Comparison of ENCODE assay signal across 8 mouse cellular contexts in genomic region chr13:23521703-23522102, GRCm38 (mm10). TPM values are rescaled to one million over a fixed set of nuclear protein-coding genes. Genes with fewer than 3 reads are reported as not detected.
DNase-seq lines count a peak whose midpoint lies in the region; ATAC-seq lines count a peak whose summit lies in the region.

No protein-coding gene starts in this region.

- no peaks in the 10 kb centered on the region for H3K9me3 ChIP-seq in embryonic facial prominence, embryonic 15.5 days (replicated peaks)
- H3K9me3 ChIP-seq in liver, embryonic 15.5 days (replicated peaks) = no peaks in the 10 kb centered on the region
- no peaks in the 10 kb centered on the region for H3K9me3 ChIP-seq in neural tube, embryonic 13.5 days

- 0 out of 2 replicates have a peak overlapping the region, but pooled peaks have one; percentile 8 for H3K4me2 ChIP-seq in embryonic facial prominence, embryonic 15.5 days (replicated peaks)
- peak overlapping the region; percentile 50 for H3K4me2 ChIP-seq in liver, embryonic 15.5 days
- H3K4me2 ChIP-seq in neural tube, embryonic 13.5 days = peak overlapping the region; percentile 26

- H3K27ac ChIP-seq in embryonic facial prominence, embryonic 15.5 days (replicated peaks) = no peak overlapping the region
- H3K27ac ChIP-seq in liver, embryonic 15.5 days (replicated peaks) = no peak overlapping the region
- no peak overlapping the region for H3K27ac ChIP-seq in neural tube, embryonic 13.5 days (replicated peaks)

- no peaks in the 10 kb centered on the region for H3K27me3 ChIP-seq in embryonic facial prominence, embryonic 15.5 days
- H3K27me3 ChIP-seq in liver, embryonic 15.5 days = no peaks in the 10 kb centered on the region
- no peaks in the 10 kb centered on the region for H3K27me3 ChIP-seq in neural tube, embryonic 13.5 days

- WGBS in embryonic facial prominence, embryonic 15.5 days = 2% methylated on average over 14 of the region's 14 CpGs
- WGBS in liver, embryonic 15.5 days (ENCODE audit: insufficient replicate concordance) = under 1% methylated on average over 14 of the region's 14 CpGs
- under 1% methylated on average over 14 of the region's 14 CpGs for WGBS in neural tube, embryonic 13.5 days

- no peak overlapping the region for H3K9ac ChIP-seq in embryonic facial prominence, embryonic 15.5 days
- no peak overlapping the region for H3K9ac ChIP-seq in liver, embryonic 15.5 days
- H3K9ac ChIP-seq in neural tube, embryonic 13.5 days = no peak overlapping the region

- intact Hi-C loops in heart, postnatal 10 days (cut with DNase I) = no loop called here

- peaks cover 5% of the 10 kb centered on the region for H3K4me1 ChIP-seq in embryonic facial prominence, embryonic 15.5 days
- H3K4me1 ChIP-seq in liver, embryonic 15.5 days (replicated peaks) = peaks cover 50% of the 10 kb centered on the region
- H3K4me1 ChIP-seq in neural tube, embryonic 13.5 days (replicated peaks) = peaks cover 22% of the 10 kb centered on the region

- peak; percentile 86 for DNase-seq in A20 (ENCODE audit: low read depth, low spot score)
- peak; percentile 69 to 80 for DNase-seq in adrenal gland, adult 18-20 months (ENCODE audit: low spot score in 2 of 2)
- peak; percentile 85 for DNase-seq in heart, postnatal 10 days
- DNase-seq in kidney, postnatal 25 days = peak; percentile 79 to 85
- peak; percentile 93 for DNase-seq in thymus, postnatal 25 days

- H3K36me3 ChIP-seq in embryonic facial prominence, embryonic 15.5 days = no peaks in the 10 kb centered on the region
- no peaks in the 10 kb centered on the region for H3K36me3 ChIP-seq in liver, embryonic 15.5 days (replicated peaks)
- H3K36me3 ChIP-seq in neural tube, embryonic 13.5 days = no peaks in the 10 kb centered on the region

- no peak for ATAC-seq in embryonic facial prominence, embryonic 15.5 days (ENCODE audit: insufficient number of reproducible peaks, low FRiP score, low TSS enrichment, low read depth)
- ATAC-seq in liver, embryonic 15.5 days (ENCODE audit: insufficient read depth) = peak; percentile 32; the same call in 1 of the 2 replicates
- no peak for ATAC-seq in neural tube, embryonic 13.5 days (ENCODE audit: low read depth)

- peak overlapping the region; percentile 10; the same call in 1 of the 2 replicates for H3K4me3 ChIP-seq in embryonic facial prominence, embryonic 15.5 days (replicated peaks)
- peak overlapping the region; percentile 13 for H3K4me3 ChIP-seq in liver, embryonic 15.5 days (replicated peaks)
- no peak overlapping the region for H3K4me3 ChIP-seq in neural tube, embryonic 13.5 days

RNA-seq across cellular contexts. Expression of gene Hist1h4h, which starts 9.1 kb away (rescaled TPM):
- 100 to 1,000 TPM; 400 to 445 TPM for total RNA-seq in adrenal gland, adult 18-20 months (2021)
- 6.1 and 7.1 TPM in 2 replicates for polyA plus RNA-seq in embryonic facial prominence, embryonic 15.5 days (2015; fragmentation: Nextera tagmentation; extraction: Ambion mirVana)
- total RNA-seq in heart, postnatal 10 days (2021) = 100 to 1,000 TPM; 743 to 812 TPM
- 4.6 and 7.0 TPM in 2 replicates for polyA plus RNA-seq in liver, embryonic 15.5 days (2015; fragmentation: Nextera tagmentation; extraction: Ambion mirVana)
- polyA plus RNA-seq in neural tube, embryonic 13.5 days (2015; fragmentation: Nextera tagmentation; extraction: Ambion mirVana) = 2.4 and 2.6 TPM in 2 replicates

RNA-seq across cellular contexts. Expression of gene Hist1h2af, which starts 12.0 kb away (rescaled TPM):
- total RNA-seq in adrenal gland, adult 18-20 months (2021) = 10 to 100 TPM in 1 of 2 experiments, 1 to 10 TPM in 1; 8.5 to 12.6 TPM
- polyA plus RNA-seq in embryonic facial prominence, embryonic 15.5 days (2015; fragmentation: Nextera tagmentation; extraction: Ambion mirVana) = 2.7 and 3.4 TPM in 2 replicates
- total RNA-seq in heart, postnatal 10 days (2021) = 100 to 1,000 TPM; 171 to 245 TPM
- 8.3 and 9.7 TPM in 2 replicates for polyA plus RNA-seq in liver, embryonic 15.5 days (2015; fragmentation: Nextera tagmentation; extraction: Ambion mirVana)
- 0.95 TPM in 1 of 2 replicates, not detected in the other for polyA plus RNA-seq in neural tube, embryonic 13.5 days (2015; fragmentation: Nextera tagmentation; extraction: Ambion mirVana)

RNA-seq across cellular contexts. Expression of gene Hist1h3g, which starts 13.5 kb away (rescaled TPM):
- total RNA-seq in adrenal gland, adult 18-20 months (2021) = 1 to 10 TPM; 3.8 to 4.7 TPM
- polyA plus RNA-seq in embryonic facial prominence, embryonic 15.5 days (2015; fragmentation: Nextera tagmentation; extraction: Ambion mirVana) = 3.2 and 5.3 TPM in 2 replicates
- total RNA-seq in heart, postnatal 10 days (2021) = 10 to 100 TPM; 45.9 to 66.2 TPM
- polyA plus RNA-seq in liver, embryonic 15.5 days (2015; fragmentation: Nextera tagmentation; extraction: Ambion mirVana) = 9.4 and 11.7 TPM in 2 replicates
- polyA plus RNA-seq in neural tube, embryonic 13.5 days (2015; fragmentation: Nextera tagmentation; extraction: Ambion mirVana) = 1.1 and 1.3 TPM in 2 replicates

RNA-seq across cellular contexts. Expression of gene Hist1h2bh, which starts 21.5 kb away (rescaled TPM):
- 1 to 10 TPM; 1.8 to 2.2 TPM for total RNA-seq in adrenal gland, adult 18-20 months (2021)
- polyA plus RNA-seq in embryonic facial prominence, embryonic 15.5 days (2015; fragmentation: Nextera tagmentation; extraction: Ambion mirVana) = 1.0 and 1.1 TPM in 2 replicates
- total RNA-seq in heart, postnatal 10 days (2021) = 10 to 100 TPM in 1 of 2 experiments, 1 to 10 TPM in 1; 9.2 to 11.2 TPM
- polyA plus RNA-seq in liver, embryonic 15.5 days (2015; fragmentation: Nextera tagmentation; extraction: Ambion mirVana) = 1.5 and 1.6 TPM in 2 replicates
- polyA plus RNA-seq in neural tube, embryonic 13.5 days (2015; fragmentation: Nextera tagmentation; extraction: Ambion mirVana) = 0.61 TPM in 1 of 2 replicates, not detected in the other

RNA-seq across cellular contexts. Expression of gene Hist1h3f, which starts 22.1 kb away (rescaled TPM):
- 10 to 100 TPM; 12.6 to 12.7 TPM for total RNA-seq in adrenal gland, adult 18-20 months (2021)
- polyA plus RNA-seq in embryonic facial prominence, embryonic 15.5 days (2015; fragmentation: Nextera tagmentation; extraction: Ambion mirVana) = 0.25 and 0.37 TPM in 2 replicates
- 10 to 100 TPM; 52.6 to 63.4 TPM for total RNA-seq in heart, postnatal 10 days (2021)
- polyA plus RNA-seq in liver, embryonic 15.5 days (2015; fragmentation: Nextera tagmentation; extraction: Ambion mirVana) = 0.99 and 1.4 TPM in 2 replicates
- polyA plus RNA-seq in neural tube, embryonic 13.5 days (2015; fragmentation: Nextera tagmentation; extraction: Ambion mirVana) = not detected in 2 replicates
